Mouse (Mus musculus) liver, adult 2 months (tissue): Measurements from ENCODE around the gene Clip1.

Experiments
- CTCF ChIP-seq: fragments of 200-500 bp; IDR thresholded peaks from 2 replicates; pipeline ENCODE4 v1.5.1; 2011; ENCODE audit warnings: low read depth, low read length, control low read depth
- POLR2A ChIP-seq: fragments of 200-500 bp; IDR thresholded peaks from 2 replicates; pipeline ENCODE4 v1.6.1; 2011; ENCODE audit warnings: low read length, control low read depth; ENCODE audit not compliant: insufficient read depth; ENCODE audit errors: extremely low read depth

- TF ChIP-seq CTCF (no peak), POLR2A (no peak)
Measured at GRCm38 (mm10) chr5:123631210-123631609, 53.2 kb downstream of the Clip1 start.
